Mouse (Mus musculus) embryonic facial prominence, embryonic 15.5 days (tissue): ENCODE data around the gene Glod4. TPM values are rescaled to one million over a fixed set of nuclear protein-coding genes. Genes with fewer than 3 reads are reported as not detected.

Experiments
- ATAC-seq: fragments of 200-750 bp; cut with Nextera tagmentation; 2 replicates; pipeline ENCODE4 v1.8.0; 2017; ENCODE audit warnings: low read depth, moderate TSS enrichment; ENCODE audit not compliant: insufficient number of reproducible peaks, low FRiP score, low TSS enrichment
- H3K27ac ChIP-seq: fragments of 300-500 bp; sonication (generic); replicated peaks from 2 replicates; pipeline ENCODE4 v1.5.1; 2015; ENCODE audit warnings: mild to moderate bottlenecking, inconsistent platforms
- H3K27me3 ChIP-seq: fragments of 300-500 bp; sonication (generic); 2 replicates; pipeline ENCODE4 v1.6.1; 2015; ENCODE audit warnings: inconsistent platforms
- H3K36me3 ChIP-seq: fragments of 300-500 bp; sonication (generic); 2 replicates; pipeline ENCODE4 v1.6.1; 2015; ENCODE audit warnings: mild to moderate bottlenecking, inconsistent platforms
- H3K4me1 ChIP-seq: fragments of 300-500 bp; sonication (generic); 2 replicates; pipeline ENCODE4 v1.6.1; 2015; ENCODE audit warnings: inconsistent platforms
- H3K4me2 ChIP-seq: fragments of 300-500 bp; sonication (generic); replicated peaks from 2 replicates; pipeline ENCODE4 v1.6.1; 2015; ENCODE audit warnings: mild to moderate bottlenecking, inconsistent platforms
- H3K4me3 ChIP-seq: fragments of 300-500 bp; sonication (generic); replicated peaks from 2 replicates; pipeline ENCODE4 v1.5.1; 2015; ENCODE audit warnings: mild to moderate bottlenecking, inconsistent platforms
- H3K9ac ChIP-seq: fragments of 300-500 bp; sonication (generic); 2 replicates; pipeline ENCODE4 v1.6.1; 2015; ENCODE audit warnings: inconsistent platforms
- H3K9me3 ChIP-seq: fragments of 300-500 bp; sonication (generic); replicated peaks from 2 replicates; pipeline ENCODE4 v1.6.1; 2016; ENCODE audit warnings: inconsistent platforms
- WGBS: fragments of 180-500 bp; shearing (Covaris S2); methylation state at CpG from one replicate; pipeline ENCODE4 v1.1.7; 2015; 5-methylcytosine and 5-hydroxymethylcytosine counted together
- polyA plus RNA-seq: library from polyadenylated mRNA; unstranded; fragments of >200 nt; fragmentation: Nextera tagmentation; extraction: Ambion mirVana; gene quantifications from 2 replicates; pipeline ENCODE4 v1.2.1, GENCODE M21; 2015

The Glod4 gene
- polyA plus RNA-seq, 1 experiment from 2014 or later: 126 TPM

DNA sequence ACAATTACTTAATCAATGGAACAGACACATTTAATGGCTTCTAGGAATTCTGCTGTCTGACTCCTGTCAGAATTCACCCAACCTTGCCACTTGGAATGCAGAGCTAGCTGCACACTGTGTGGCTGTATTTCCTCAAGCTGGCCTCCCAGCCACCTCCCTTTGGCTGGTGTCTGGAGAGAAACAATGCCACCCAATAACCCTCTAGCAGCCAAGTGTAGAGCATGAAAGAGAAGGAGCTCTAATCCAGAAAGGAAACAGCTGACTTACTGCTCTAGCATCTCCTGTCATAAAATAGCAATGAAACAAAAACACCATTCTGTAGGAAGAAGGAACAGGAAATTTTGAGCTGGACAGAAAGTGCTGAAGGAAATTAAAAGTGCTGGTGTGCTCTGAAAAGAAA, 142.4 kb downstream of the Glod4 start:
- H3K27ac ChIP-seq: 0 out of 2 replicates have a peak overlapping the region, but pooled peaks have one; percentile 14
- H3K27me3 ChIP-seq: no peaks in the 10 kb centered on the region
- no peaks in the 10 kb centered on the region for H3K9me3 ChIP-seq
- H3K4me3 ChIP-seq: no peak overlapping the region
- H3K36me3 ChIP-seq: peaks cover 12% of the 10 kb centered on the region; the same call in 1 of the 2 replicates
- H3K9ac ChIP-seq: no peak overlapping the region
- ATAC-seq: no peak
- no peak overlapping the region for H3K4me2 ChIP-seq
- H3K4me1 ChIP-seq: peaks cover 24% of the 10 kb centered on the region

DNA sequence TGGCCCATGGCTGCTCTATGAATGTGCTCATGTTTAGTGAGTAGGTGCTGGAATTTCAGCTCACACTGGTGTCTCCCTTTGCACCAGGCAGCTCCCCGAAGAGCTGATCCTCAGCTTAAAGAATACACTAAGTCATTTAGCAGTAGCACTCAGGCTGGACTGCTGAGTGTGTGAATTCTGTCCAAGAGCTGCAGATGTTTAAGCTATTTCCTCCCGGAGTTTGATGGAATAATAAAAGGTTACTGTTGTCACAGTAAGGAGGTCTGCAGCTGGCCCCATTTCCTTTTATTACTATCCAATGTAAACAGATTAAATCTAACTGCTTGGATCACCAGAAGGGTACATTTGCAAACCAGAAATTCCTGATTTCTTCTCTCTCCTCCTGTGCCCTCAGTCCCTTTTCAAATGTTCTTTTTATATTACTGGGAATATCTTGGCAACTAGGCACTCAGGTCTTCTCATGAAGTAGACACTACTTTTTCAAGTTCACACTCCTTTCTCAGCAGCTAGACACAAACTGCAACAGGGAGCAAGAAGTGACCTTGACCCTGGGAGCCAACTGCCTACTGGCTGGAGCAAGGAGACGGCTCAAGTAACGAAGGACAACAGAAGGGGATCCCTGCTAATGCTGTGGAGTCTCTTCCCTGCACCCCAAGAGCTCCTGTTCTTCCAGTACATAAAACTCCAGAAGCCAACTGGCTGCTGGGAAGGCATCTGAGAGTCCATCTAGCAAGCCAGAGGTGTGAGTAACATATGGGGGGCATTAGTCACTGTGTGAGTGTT, 144.1 kb downstream of the Glod4 start:
- Histone ChIP-seq H3K4me2 (no peak overlapping the region), H3K4me1 (peaks cover 18% of the 10 kb centered on the region), H3K9ac (no peak overlapping the region), H3K36me3 (peaks cover 12% of the 10 kb centered on the region; the same call in 1 of the 2 replicates), H3K27me3 (no peaks in the 10 kb centered on the region), H3K9me3 (no peaks in the 10 kb centered on the region), H3K4me3 (no peak overlapping the region), H3K27ac (peak overlapping the region; percentile 44)
- 49% methylated on average over 4 of the region's 4 CpGs for WGBS
- no peak for ATAC-seq

DNA sequence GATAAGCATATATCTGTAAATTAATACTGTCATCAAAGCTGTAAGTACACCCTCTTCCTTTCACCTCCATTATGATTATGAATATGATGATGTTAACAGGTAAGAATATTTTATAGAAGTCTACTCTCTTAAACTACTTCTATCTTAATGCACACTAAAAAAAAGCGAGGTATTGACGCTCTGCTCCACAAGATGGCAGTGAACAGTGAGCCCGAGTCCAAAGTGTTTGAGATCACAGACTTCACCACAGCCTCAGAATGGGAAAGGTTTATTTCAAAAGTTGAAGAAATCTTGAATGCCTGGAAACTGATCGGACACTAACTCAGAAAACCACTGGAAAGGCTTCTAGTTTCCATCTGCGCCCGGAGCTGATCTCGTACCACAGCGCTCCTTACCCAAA, 149.9 kb downstream of the Glod4 start:
- ATAC-seq: no peak
- Histone ChIP-seq H3K4me1 (no peaks in the 10 kb centered on the region), H3K27me3 (no peaks in the 10 kb centered on the region), H3K9me3 (no peaks in the 10 kb centered on the region), H3K9ac (no peak overlapping the region), H3K4me3 (no peak overlapping the region), H3K27ac (no peak overlapping the region), H3K4me2 (no peak overlapping the region), H3K36me3 (peaks cover 6% of the 10 kb centered on the region; the same call in 1 of the 2 replicates)
- WGBS: 84% methylated on average over 8 of the region's 8 CpGs

DNA sequence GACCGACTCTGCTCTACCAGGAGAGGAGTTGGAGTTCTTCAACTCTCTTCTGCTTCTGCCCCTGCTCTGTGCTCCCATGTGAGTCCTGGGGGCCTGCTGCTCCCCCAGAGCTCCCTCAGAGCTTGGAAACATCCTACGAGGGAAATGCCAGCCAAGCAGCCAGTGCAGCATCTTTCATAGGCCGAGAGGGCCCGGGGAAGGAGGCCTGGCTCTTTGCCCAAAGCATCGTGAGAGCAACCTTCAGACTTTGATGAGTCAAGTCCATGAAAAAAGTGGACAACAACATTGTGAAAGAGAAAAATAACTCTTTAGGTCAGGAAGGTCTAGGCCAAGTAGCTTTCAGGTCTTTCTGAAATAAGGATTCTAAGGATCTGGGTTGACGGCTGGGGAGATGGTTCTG, 153.7 kb downstream of the Glod4 start:
- Histone ChIP-seq H3K4me1 (peaks cover 5% of the 10 kb centered on the region; the same call in 1 of the 2 replicates), H3K9me3 (no peaks in the 10 kb centered on the region), H3K27ac (no peak overlapping the region), H3K9ac (no peak overlapping the region), H3K4me3 (no peak overlapping the region), H3K27me3 (no peaks in the 10 kb centered on the region), H3K36me3 (peaks cover 10% of the 10 kb centered on the region; the same call in 1 of the 2 replicates), H3K4me2 (no peak overlapping the region)
- 82% methylated on average over 6 of the region's 6 CpGs for WGBS
- no peak for ATAC-seq

DNA sequence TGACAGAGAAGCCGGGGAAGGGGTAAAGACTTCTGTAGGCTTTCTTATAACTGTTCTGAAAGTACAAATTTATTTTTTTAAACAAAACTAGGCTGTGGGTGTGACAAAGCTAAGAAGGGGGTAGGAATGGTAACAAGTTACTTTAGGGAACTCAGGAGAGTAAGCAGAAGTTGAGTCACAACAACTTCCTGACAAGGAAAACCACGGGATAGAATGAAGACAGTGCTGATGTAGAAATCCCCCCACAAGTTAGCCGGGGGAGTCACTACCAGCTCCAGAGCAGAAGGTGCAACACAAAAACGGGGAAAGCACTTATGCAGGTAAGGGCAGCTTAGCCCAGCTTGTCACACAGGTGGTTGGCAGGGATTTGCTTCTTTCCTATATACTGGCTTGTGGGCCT, 155.0 kb downstream of the Glod4 start:
- no peak overlapping the region for H3K27ac ChIP-seq
- H3K9me3 ChIP-seq: no peaks in the 10 kb centered on the region
- H3K36me3 ChIP-seq: peaks cover 10% of the 10 kb centered on the region; the same call in 1 of the 2 replicates
- ATAC-seq: no peak
- peaks cover 9% of the 10 kb centered on the region; the same call in 1 of the 2 replicates for H3K4me1 ChIP-seq
- no peaks in the 10 kb centered on the region for H3K27me3 ChIP-seq
- no peak overlapping the region for H3K9ac ChIP-seq
- no peak overlapping the region for H3K4me2 ChIP-seq
- no peak overlapping the region for H3K4me3 ChIP-seq
- WGBS: 81% methylated on average over 4 of the region's 4 CpGs

DNA sequence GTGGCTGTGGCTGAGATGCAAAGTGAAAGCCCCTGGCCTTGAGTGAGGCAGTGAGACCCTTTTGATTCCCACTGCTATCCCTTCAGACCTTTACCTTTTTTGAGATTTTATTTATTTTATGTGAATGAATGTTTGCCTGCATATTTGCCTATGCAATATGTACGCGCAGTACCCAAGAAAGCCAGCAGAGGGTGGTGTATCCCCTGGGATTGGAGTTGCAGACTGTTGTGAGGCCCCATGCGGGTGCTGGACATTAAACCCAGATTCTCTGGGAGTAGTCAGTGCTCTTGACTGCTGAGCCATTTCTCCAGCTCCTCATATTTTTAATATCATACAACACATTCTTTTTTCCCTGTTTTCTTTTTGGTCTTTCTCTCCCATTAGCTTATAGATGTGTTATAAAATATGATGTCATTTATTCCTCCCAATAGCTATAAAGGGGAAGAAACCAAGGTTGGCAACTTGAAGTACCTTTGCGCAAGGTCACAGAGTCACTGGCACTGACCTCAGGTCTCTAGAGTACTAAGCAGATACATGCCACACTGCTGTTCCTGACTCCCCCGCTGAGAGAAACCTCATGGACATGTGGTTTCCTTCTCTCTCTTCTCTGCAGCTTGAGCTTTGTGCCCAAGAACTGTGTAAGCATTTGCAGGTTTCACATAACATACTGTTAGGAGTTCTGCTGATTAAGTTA, 157.5 kb downstream of the Glod4 start:
- H3K9me3 ChIP-seq: no peaks in the 10 kb centered on the region
- peaks cover 13% of the 10 kb centered on the region; the same call in 1 of the 2 replicates for H3K4me1 ChIP-seq
- no peak for ATAC-seq
- no peaks in the 10 kb centered on the region for H3K27me3 ChIP-seq
- H3K4me3 ChIP-seq: no peak overlapping the region
- no peak overlapping the region for H3K9ac ChIP-seq
- H3K4me2 ChIP-seq: no peak overlapping the region
- no peak overlapping the region for H3K27ac ChIP-seq
- peaks cover 21% of the 10 kb centered on the region; the same call in 1 of the 2 replicates for H3K36me3 ChIP-seq
- WGBS: 70% methylated on average over 5 of the region's 5 CpGs

DNA sequence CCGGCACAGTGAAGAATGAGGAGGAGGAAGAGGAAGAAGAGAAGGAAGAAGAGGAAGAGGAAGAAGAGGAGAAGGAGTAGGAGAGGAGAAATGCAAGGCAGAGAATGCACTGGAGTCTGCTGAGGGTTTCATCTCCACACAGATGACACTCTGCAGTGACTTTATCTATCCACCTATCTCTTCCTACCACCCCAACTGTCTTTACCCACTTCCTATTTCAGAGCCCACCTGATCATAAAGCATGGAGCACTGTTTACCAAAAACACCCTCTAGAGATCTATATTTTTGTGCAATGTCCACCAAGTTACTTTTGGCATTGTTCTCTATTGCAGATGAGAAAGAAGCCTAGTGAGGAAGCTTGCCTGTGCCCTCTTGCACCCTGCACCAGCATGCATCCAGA, 158.6 kb downstream of the Glod4 start:
- Histone ChIP-seq H3K27me3 (no peaks in the 10 kb centered on the region), H3K9me3 (no peaks in the 10 kb centered on the region), H3K36me3 (peaks cover 31% of the 10 kb centered on the region), H3K9ac (no peak overlapping the region), H3K4me2 (no peak overlapping the region), H3K4me3 (no peak overlapping the region), H3K27ac (no peak overlapping the region; the same call in 1 of the 2 replicates), H3K4me1 (peaks cover 13% of the 10 kb centered on the region; the same call in 1 of the 2 replicates)
- WGBS: 88% methylated on average over 1 of the region's 1 CpGs
- no peak for ATAC-seq

DNA sequence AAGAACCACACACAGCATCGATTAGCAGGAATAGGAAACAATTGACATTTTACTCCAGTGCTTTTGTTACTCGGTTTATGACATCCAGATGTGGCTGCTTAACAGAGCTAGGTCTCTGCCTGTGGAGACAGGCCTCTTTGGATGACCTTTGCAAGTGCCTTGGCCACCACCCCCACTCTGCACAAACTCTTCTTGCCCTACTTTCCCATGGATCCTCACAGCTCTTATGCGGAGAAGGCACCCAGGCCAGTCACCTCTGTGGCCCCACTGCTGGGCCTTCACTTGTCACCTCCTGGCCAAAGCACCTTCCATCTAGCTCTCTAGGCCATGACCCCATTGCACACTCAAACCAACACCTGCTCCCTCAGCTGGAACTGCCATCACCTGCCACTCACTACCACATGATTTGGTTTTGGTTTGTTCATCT, 159.6 kb downstream of the Glod4 start:
- H3K27ac ChIP-seq: no peak overlapping the region
- no peak overlapping the region for H3K4me2 ChIP-seq
- peaks cover 41% of the 10 kb centered on the region for H3K36me3 ChIP-seq
- no peak overlapping the region for H3K9ac ChIP-seq
- no peaks in the 10 kb centered on the region for H3K9me3 ChIP-seq
- 42% methylated on average over 3 of the region's 3 CpGs for WGBS
- no peak overlapping the region for H3K4me3 ChIP-seq
- H3K4me1 ChIP-seq: peaks cover 13% of the 10 kb centered on the region; the same call in 1 of the 2 replicates
- no peaks in the 10 kb centered on the region for H3K27me3 ChIP-seq
- peak; percentile 62; the same call in 1 of the 2 replicates for ATAC-seq

DNA sequence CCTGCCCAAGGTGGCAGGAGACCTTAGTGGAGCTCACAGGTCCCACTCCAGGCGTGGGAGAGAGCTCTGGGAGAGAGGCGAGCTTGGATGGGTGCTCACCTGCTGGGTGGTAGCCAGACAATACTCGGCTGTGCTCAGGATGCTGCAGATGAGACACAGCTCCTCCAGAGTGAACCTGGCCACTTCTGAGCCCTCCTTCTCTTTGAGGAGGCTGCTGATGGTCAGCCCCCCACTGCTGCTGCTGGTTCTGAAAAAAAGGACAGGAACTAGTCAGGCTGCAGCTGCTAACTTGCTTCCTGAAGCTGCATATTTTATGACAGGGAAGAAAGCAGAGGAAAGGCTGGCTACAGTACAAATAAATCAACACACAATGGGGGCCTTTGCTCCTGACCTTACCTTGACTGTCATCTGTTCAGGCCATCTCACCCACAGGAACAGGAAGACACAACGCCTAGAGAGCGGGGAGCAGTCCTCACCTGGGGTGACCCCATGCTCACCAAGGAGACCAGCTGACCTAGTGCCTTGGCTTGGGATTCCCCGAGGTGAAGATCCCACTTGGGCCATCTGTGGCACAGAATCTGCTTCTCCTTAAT, 162.4 kb downstream of the Glod4 start:
- H3K9ac ChIP-seq: no peak overlapping the region
- peaks cover 8% of the 10 kb centered on the region; the same call in 1 of the 2 replicates for H3K4me1 ChIP-seq
- no peak overlapping the region for H3K4me2 ChIP-seq
- no peak overlapping the region for H3K4me3 ChIP-seq
- ATAC-seq: no peak
- 87% methylated on average over 6 of the region's 6 CpGs for WGBS
- no peak overlapping the region; the same call in 1 of the 2 replicates for H3K27ac ChIP-seq
- H3K27me3 ChIP-seq: no peaks in the 10 kb centered on the region
- H3K36me3 ChIP-seq: peaks cover 48% of the 10 kb centered on the region
- H3K9me3 ChIP-seq: no peaks in the 10 kb centered on the region

DNA sequence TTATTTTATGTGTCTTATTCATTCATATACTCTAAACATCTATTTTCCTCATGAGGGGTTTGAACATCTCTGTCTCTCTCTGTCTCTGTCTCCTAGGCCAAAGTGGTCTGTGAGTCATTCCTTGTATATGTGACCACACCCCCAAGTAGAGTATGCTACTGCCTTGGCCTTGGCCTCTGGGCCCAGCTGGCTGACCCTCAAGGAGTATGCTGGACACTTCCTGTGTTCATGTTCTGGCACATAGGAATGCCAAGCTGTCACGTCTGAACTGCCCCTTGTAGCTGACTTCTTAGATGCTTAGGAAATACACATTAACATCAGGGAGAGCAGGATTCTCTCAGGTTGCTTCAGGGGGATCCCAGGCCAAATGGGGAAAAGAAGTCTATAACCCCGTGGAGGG, 163.2 kb downstream of the Glod4 start:
- H3K4me2 ChIP-seq: no peak overlapping the region
- peaks cover 48% of the 10 kb centered on the region for H3K36me3 ChIP-seq
- WGBS: 68% methylated on average over 2 of the region's 2 CpGs
- no peak overlapping the region for H3K9ac ChIP-seq
- no peak overlapping the region for H3K4me3 ChIP-seq
- peaks cover 12% of the 10 kb centered on the region; the same call in 1 of the 2 replicates for H3K4me1 ChIP-seq
- no peak overlapping the region for H3K27ac ChIP-seq
- no peak for ATAC-seq
- H3K27me3 ChIP-seq: no peaks in the 10 kb centered on the region
- no peaks in the 10 kb centered on the region for H3K9me3 ChIP-seq

DNA sequence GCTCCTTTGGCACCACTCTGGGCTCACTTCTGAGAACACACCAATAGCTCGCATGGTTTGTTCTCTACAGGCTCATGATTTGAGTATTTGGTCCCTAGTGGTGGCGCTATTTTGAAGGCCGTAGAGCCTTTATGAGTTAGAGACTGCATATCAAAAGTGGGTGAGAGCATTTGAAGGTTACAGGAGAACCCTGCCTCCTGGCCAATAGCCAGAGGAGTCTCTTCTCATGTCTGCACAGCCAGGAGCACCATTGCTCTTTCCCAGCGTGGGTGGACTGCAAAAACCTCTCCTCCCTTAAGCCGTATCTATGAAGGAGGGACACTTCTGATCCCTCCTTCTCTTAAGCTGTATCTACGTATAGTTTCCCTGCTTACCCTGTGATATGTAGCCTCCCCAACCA, 166.2 kb downstream of the Glod4 start:
- Histone ChIP-seq H3K9me3 (no peaks in the 10 kb centered on the region), H3K4me2 (no peak overlapping the region), H3K36me3 (peaks cover 45% of the 10 kb centered on the region), H3K9ac (no peak overlapping the region), H3K4me1 (peaks cover 19% of the 10 kb centered on the region), H3K4me3 (no peak overlapping the region), H3K27me3 (no peaks in the 10 kb centered on the region), H3K27ac (no peak overlapping the region)
- 89% methylated on average over 6 of the region's 6 CpGs for WGBS
- no peak for ATAC-seq
